ENCODE assay signal across 1 mouse cellular context in genomic region chr4:129276453-129276865, GRCm38 (mm10).
TF ChIP-seq lines count a peak whose summit lies in the region.

No protein-coding gene starts in this region.

TF ChIP-seq in MEL, 35 proteins besides CTCF, POLR2A, EP300 and RAD21 (continued from another document):
- TF ChIP-seq TAL1 (IDR thresholded peaks at IDR 0.05; ENCODE audit: low read length) (0 out of 2 replicates have a peak, but pooled peaks have one; percentile 15), CHD2 (IDR thresholded peaks at IDR 0.05; ENCODE audit: low read length) (no peak), UBTF (IDR thresholded peaks at IDR 0.05; ENCODE audit: borderline replicate concordance, insufficient read depth, low read depth, low read length) (no peak), HCFC1 (IDR thresholded peaks at IDR 0.05; ENCODE audit: low read depth, low read length) (peak; percentile 54; the same call in 1 of the 2 replicates), MXI1 (IDR thresholded peaks at IDR 0.05; ENCODE audit: low read depth, low read length) (peak; percentile 53; the same call in 1 of the 2 replicates), ZMIZ1 (IDR thresholded peaks at IDR 0.05; ENCODE audit: low read depth, low read length) (no peak), SIN3A (IDR thresholded peaks at IDR 0.05; ENCODE audit: low read length) (peak; percentile 64), RCOR1 (IDR thresholded peaks at IDR 0.05; ENCODE audit: low read depth, low read length) (no peak), ELF1 (IDR thresholded peaks at IDR 0.05; ENCODE audit: low read depth, low read length) (peak; percentile 49; the same call in 1 of the 2 replicates), GATA1 (IDR thresholded peaks at IDR 0.05; ENCODE audit: low read depth, low read length) (peak; percentile 47), POLR2AphosphoS5 (IDR thresholded peaks at IDR 0.05; ENCODE audit: borderline replicate concordance, low read depth, low read length) (no peak), MAZ (IDR thresholded peaks at IDR 0.05; ENCODE audit: low read depth, low read length) (peak; percentile 31; the same call in 1 of the 2 replicates), TBP (IDR thresholded peaks at IDR 0.05; ENCODE audit: low read depth, low read length) (no peak), ZC3H11A (IDR thresholded peaks at IDR 0.05; ENCODE audit: low read depth, low read length) (peak; percentile 95), SMC3 (IDR thresholded peaks at IDR 0.05; ENCODE audit: low read depth, low read length) (peak; percentile 99)
